In the genomic region with DNA sequence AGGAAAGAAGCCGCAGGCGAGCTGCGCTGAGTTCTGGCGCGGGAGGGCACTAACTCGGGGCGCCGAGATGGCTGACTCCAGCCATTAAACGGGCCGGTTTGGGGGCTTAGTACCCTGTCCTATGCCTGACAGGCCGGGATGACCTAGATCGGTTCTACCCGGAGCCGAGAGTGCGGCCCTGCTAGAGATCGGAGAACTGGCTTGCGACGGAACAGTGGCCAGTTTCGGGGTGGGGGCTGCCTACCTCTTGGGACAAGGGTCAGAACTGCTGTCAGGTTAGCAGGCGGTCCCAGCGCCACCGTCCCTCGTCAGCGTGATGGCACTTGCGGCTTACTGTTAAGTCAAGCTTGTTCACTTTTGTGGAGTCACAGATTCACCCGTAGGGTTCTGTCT, we compare ENCODE assay signal across 8 mouse cellular contexts. TPM values are rescaled to one million over a fixed set of nuclear protein-coding genes. Genes with fewer than 3 reads are reported as not detected.
A peak's percentile ranks its signal among the peaks of the same experiment; 100 is the strongest.
DNase-seq lines count a peak whose midpoint lies in the region; ATAC-seq and TF ChIP-seq lines count a peak whose summit lies in the region.

No protein-coding gene starts in this region.

- peak overlapping the region; percentile 95 for H3K27ac ChIP-seq in embryonic facial prominence, embryonic 15.5 days (replicated peaks)
- H3K27ac ChIP-seq in limb, embryonic 14.5 days (replicated peaks; ENCODE audit: low read depth, low read length): peak overlapping the region; percentile 94
- H3K27ac ChIP-seq in olfactory bulb, adult 2 months (ENCODE audit: insufficient read depth, low read depth, low read length): peak overlapping the region; percentile 98

- H3ac ChIP-seq in C2C12 (ENCODE audit: control insufficient read depth, insufficient read length, low read depth): peak overlapping the region; percentile 97

- peak overlapping the region; percentile 90 for H3K9ac ChIP-seq in embryonic facial prominence, embryonic 15.5 days
- peak overlapping the region; percentile 90 for H3K9ac ChIP-seq in limb, embryonic 14.5 days (ENCODE audit: low read depth, low read length, severe bottlenecking)

- peaks cover 42% of the 10 kb centered on the region for H3K36me3 ChIP-seq in C2C12 (ENCODE audit: control insufficient read depth, insufficient read depth)
- peaks cover 39% of the 10 kb centered on the region for H3K36me3 ChIP-seq in embryonic facial prominence, embryonic 15.5 days
- H3K36me3 ChIP-seq in limb, embryonic 14.5 days (ENCODE audit: control insufficient read depth, insufficient read depth, low read length): peaks cover 49% of the 10 kb centered on the region

- DNase-seq in gastrocnemius, postnatal 14 days: peak; percentile 30
- no peak for DNase-seq in gastrocnemius, postnatal 4 days (ENCODE audit: low spot score in 2 of 2)
- DNase-seq in limb, embryonic 14.5 days (ENCODE audit: low spot score): peak; percentile 16
- no peak for DNase-seq in retina, embryonic 14.5 days (ENCODE audit: low spot score)
- DNase-seq in layer of hippocampus, adult 9-10 months (ENCODE audit: low spot score): no peak

- no peaks in the 10 kb centered on the region for H3K9me3 ChIP-seq in embryonic facial prominence, embryonic 15.5 days (replicated peaks)
- H3K9me3 ChIP-seq in limb, embryonic 14.5 days (ENCODE audit: control insufficient read depth, low read length): no peaks in the 10 kb centered on the region

- H3K79me2 ChIP-seq in C2C12 (ENCODE audit: control insufficient read depth, insufficient read depth): peaks cover 70% of the 10 kb centered on the region

- peaks cover 33% of the 10 kb centered on the region for H3K4me1 ChIP-seq in embryonic facial prominence, embryonic 15.5 days
- peaks cover 14% of the 10 kb centered on the region for H3K4me1 ChIP-seq in limb, embryonic 14.5 days (ENCODE audit: control insufficient read depth, insufficient read depth, low read length)
- H3K4me1 ChIP-seq in olfactory bulb, adult 2 months (ENCODE audit: control insufficient read depth, insufficient read depth, low read length): peaks cover 33% of the 10 kb centered on the region

- peak overlapping the region; percentile 99 for H3K4me3 ChIP-seq in C2C12 (ENCODE audit: insufficient read depth, poor library complexity, severe bottlenecking)
- peak overlapping the region; percentile 99 for H3K4me3 ChIP-seq in embryonic facial prominence, embryonic 15.5 days (replicated peaks)
- peak overlapping the region; percentile 97 for H3K4me3 ChIP-seq in limb, embryonic 14.5 days (replicated peaks; ENCODE audit: low read length)
- peak overlapping the region; percentile 74 for H3K4me3 ChIP-seq in olfactory bulb, adult 2 months (ENCODE audit: insufficient read depth, low read depth, low read length)

- intact Hi-C loops in gastrocnemius, postnatal 14 days (cut with DNase I; ENCODE audit: low total_unique reads): loop anchor here (10.0 kb wide), 1 partner anchor 109 kb away; a partner anchor contains a TSS

- peak overlapping the region; percentile 90 for H3K4me2 ChIP-seq in embryonic facial prominence, embryonic 15.5 days (replicated peaks)
- peak overlapping the region; percentile 94 for H3K4me2 ChIP-seq in limb, embryonic 14.5 days (replicated peaks; ENCODE audit: low read depth, low read length, severe bottlenecking)

- H3K27me3 ChIP-seq in C2C12 (ENCODE audit: control insufficient read depth, insufficient read depth, insufficient read length): no peaks in the 10 kb centered on the region
- no peaks in the 10 kb centered on the region for H3K27me3 ChIP-seq in embryonic facial prominence, embryonic 15.5 days
- no peaks in the 10 kb centered on the region for H3K27me3 ChIP-seq in limb, embryonic 14.5 days (ENCODE audit: control insufficient read depth, insufficient read depth, low read length)

- H3K79me3 ChIP-seq in C2C12 (ENCODE audit: low read depth): peaks cover 45% of the 10 kb centered on the region

- 0 out of 2 replicates have a peak, but pooled peaks have one; percentile 22 for ATAC-seq in embryonic facial prominence, embryonic 15.5 days (ENCODE audit: insufficient number of reproducible peaks, low FRiP score, low TSS enrichment, low read depth)
- ATAC-seq in limb, embryonic 14.5 days (ENCODE audit: low FRiP score, low read depth): peak; percentile 13; the same call in 1 of the 2 replicates

- under 1% methylated on average over 26 of the region's 26 CpGs for WGBS in embryonic facial prominence, embryonic 15.5 days
- WGBS in limb, embryonic 14.5 days: 1% methylated on average over 22 of the region's 26 CpGs
- under 1% methylated on average over 26 of the region's 26 CpGs for WGBS in olfactory bulb, adult 2 months

- TF ChIP-seq POLR2A in limb, embryonic 14.5 days (IDR thresholded peaks at IDR 0.05; ENCODE audit: borderline replicate concordance, extremely low read depth, insufficient read depth, insufficient read length): no peak
- TF ChIP-seq POLR2A in olfactory bulb, adult 2 months (IDR thresholded peaks at IDR 0.05; ENCODE audit: insufficient read depth, low read depth, low read length): no peak

- TF ChIP-seq CTCF in C2C12 (IDR thresholded peaks at IDR 0.05; ENCODE audit: control insufficient read depth, insufficient read depth, insufficient read length): no peak
- no peak for TF ChIP-seq CTCF in olfactory bulb, adult 2 months (IDR thresholded peaks at IDR 0.05; ENCODE audit: insufficient read depth, low read depth, low read length)

TF ChIP-seq in C2C12, 6 proteins besides CTCF, POLR2A, EP300 and RAD21:
- no peak for TF ChIP-seq MYOD1 (IDR thresholded peaks at IDR 0.05; ENCODE audit: control insufficient read depth, insufficient read length, low read depth)
- TF ChIP-seq CEBPB (IDR thresholded peaks at IDR 0.05; ENCODE audit: low read depth): no peak
- no peak for TF ChIP-seq MAX (IDR thresholded peaks at IDR 0.05)
- no peak for TF ChIP-seq FOSL1 (IDR thresholded peaks at IDR 0.05; ENCODE audit: insufficient read depth, low read length, poor library complexity, severe bottlenecking)
- no peak for TF ChIP-seq USF1 (IDR thresholded peaks at IDR 0.05; ENCODE audit: low read depth)
- no peak for TF ChIP-seq MYOG (IDR thresholded peaks at IDR 0.05; ENCODE audit: control insufficient read depth, extremely low read depth, insufficient read length)

RNA-seq across cellular contexts. Expression of a gene that starts 0.4 kb away (rescaled TPM):
- total RNA-seq in gastrocnemius, postnatal 14 days (2021): 10 to 100 TPM; 10.9 to 13.2 TPM
- total RNA-seq in gastrocnemius, postnatal 4 days (2021): 10 to 100 TPM; 15.9 to 21.8 TPM
- polyA plus RNA-seq in C2C12 (2012; fragmentation: generic; extraction: Trizol): 16.0 TPM
- 20.1 and 20.3 TPM in 2 replicates for polyA plus RNA-seq in embryonic facial prominence, embryonic 15.5 days (2015; fragmentation: Nextera tagmentation; extraction: Ambion mirVana)
- 39.5 and 48.2 TPM in 2 replicates for polyA plus RNA-seq in limb, embryonic 14.5 days (2012; rRNA removed)
- 17.7 and 19.1 TPM in 2 replicates for polyA plus RNA-seq in limb, embryonic 14.5 days (2014; fragmentation: Nextera tagmentation; extraction: Ambion mirVana)
- 79.7 TPM in 1 of 2 replicates, not detected in the other for polyA plus RNA-seq in olfactory bulb, adult 2 months (2012; ENCODE audit: insufficient read depth, insufficient read length, low replicate concordance, missing spikeins)

RNA-seq across cellular contexts. Expression of a gene that starts 0.6 kb away (rescaled TPM):
- 10 to 100 TPM; 63.6 to 65.4 TPM for total RNA-seq in gastrocnemius, postnatal 14 days (2021)
- 10 to 100 TPM; 70.9 to 73.2 TPM for total RNA-seq in gastrocnemius, postnatal 4 days (2021)
- 79.7 TPM for polyA plus RNA-seq in C2C12 (2012; fragmentation: generic; extraction: Trizol)
- polyA plus RNA-seq in embryonic facial prominence, embryonic 15.5 days (2015; fragmentation: Nextera tagmentation; extraction: Ambion mirVana): 82.4 and 83.4 TPM in 2 replicates
- 40.2 and 47.4 TPM in 2 replicates for polyA plus RNA-seq in limb, embryonic 14.5 days (2012; rRNA removed)
- 86.6 and 89.0 TPM in 2 replicates for polyA plus RNA-seq in limb, embryonic 14.5 days (2014; fragmentation: Nextera tagmentation; extraction: Ambion mirVana)
- polyA plus RNA-seq in olfactory bulb, adult 2 months (2012; ENCODE audit: insufficient read depth, insufficient read length, low replicate concordance, missing spikeins): not detected in 2 replicates

RNA-seq across cellular contexts. Expression of a gene that starts 8.5 kb away (rescaled TPM):
- total RNA-seq in gastrocnemius, postnatal 14 days (2021): 10 to 100 TPM; 35.7 to 42.9 TPM
- total RNA-seq in gastrocnemius, postnatal 4 days (2021): 10 to 100 TPM; 29.7 to 31.9 TPM
- polyA plus RNA-seq in C2C12 (2012; fragmentation: generic; extraction: Trizol): 13.4 TPM
- 29.6 and 33.3 TPM in 2 replicates for polyA plus RNA-seq in embryonic facial prominence, embryonic 15.5 days (2015; fragmentation: Nextera tagmentation; extraction: Ambion mirVana)
- polyA plus RNA-seq in limb, embryonic 14.5 days (2012; rRNA removed): 34.2 and 36.1 TPM in 2 replicates
- polyA plus RNA-seq in limb, embryonic 14.5 days (2014; fragmentation: Nextera tagmentation; extraction: Ambion mirVana): 23.1 and 23.5 TPM in 2 replicates
- polyA plus RNA-seq in olfactory bulb, adult 2 months (2012; ENCODE audit: insufficient read depth, insufficient read length, low replicate concordance, missing spikeins): not detected in 2 replicates

RNA-seq across cellular contexts. Expression of a gene that starts 23.8 kb away (rescaled TPM):
- 10 to 100 TPM; 40.9 to 45.2 TPM for total RNA-seq in gastrocnemius, postnatal 14 days (2021)
- total RNA-seq in gastrocnemius, postnatal 4 days (2021): 10 to 100 TPM; 24.0 to 27.4 TPM
- 13.7 TPM for polyA plus RNA-seq in C2C12 (2012; fragmentation: generic; extraction: Trizol)
- polyA plus RNA-seq in embryonic facial prominence, embryonic 15.5 days (2015; fragmentation: Nextera tagmentation; extraction: Ambion mirVana): 21.1 and 28.8 TPM in 2 replicates
- polyA plus RNA-seq in limb, embryonic 14.5 days (2012; rRNA removed): 30.7 and 36.3 TPM in 2 replicates
- 20.9 and 26.9 TPM in 2 replicates for polyA plus RNA-seq in limb, embryonic 14.5 days (2014; fragmentation: Nextera tagmentation; extraction: Ambion mirVana)
- polyA plus RNA-seq in olfactory bulb, adult 2 months (2012; ENCODE audit: insufficient read depth, insufficient read length, low replicate concordance, missing spikeins): not detected in 2 replicates

RNA-seq across cellular contexts. Expression of a gene that starts 40.1 kb away (rescaled TPM):
- 10 to 100 TPM; 14.7 to 18.9 TPM for total RNA-seq in gastrocnemius, postnatal 14 days (2021)
- 10 to 100 TPM; 43.4 to 45.2 TPM for total RNA-seq in gastrocnemius, postnatal 4 days (2021)
- polyA plus RNA-seq in C2C12 (2012; fragmentation: generic; extraction: Trizol): 110 TPM
- 144 and 156 TPM in 2 replicates for polyA plus RNA-seq in embryonic facial prominence, embryonic 15.5 days (2015; fragmentation: Nextera tagmentation; extraction: Ambion mirVana)
- polyA plus RNA-seq in limb, embryonic 14.5 days (2012; rRNA removed): 184 and 187 TPM in 2 replicates
- polyA plus RNA-seq in limb, embryonic 14.5 days (2014; fragmentation: Nextera tagmentation; extraction: Ambion mirVana): 144 and 148 TPM in 2 replicates
- polyA plus RNA-seq in olfactory bulb, adult 2 months (2012; ENCODE audit: insufficient read depth, insufficient read length, low replicate concordance, missing spikeins): not detected in 2 replicates

Comparison
In these comparisons a context has a peak if more than half of its experiments do, and no peak if none do; other contexts are left out.
1. DNase-seq: peak in gastrocnemius, postnatal 14 days (single experiment) and limb, embryonic 14.5 days (single experiment); none in gastrocnemius, postnatal 4 days (0 of 2), retina, embryonic 14.5 days (single experiment) and layer of hippocampus, adult 9-10 months (single experiment).
2. Peak in every context shown above with its lines, with median percentiles within 50 percentile points of each other: H3K4me3 ChIP-seq and H3K27ac ChIP-seq.